Mouse (Mus musculus) forebrain, postnatal 0 days (tissue): Measurements from ENCODE around the gene Mindy1. TPM values are rescaled to one million over a fixed set of nuclear protein-coding genes. Genes with fewer than 3 reads are reported as not detected.
A peak's percentile ranks its signal among the peaks of the same experiment; 100 is the strongest.

ENCODE experiments used
- ATAC-seq: fragments of 200-750 bp; cut with Nextera tagmentation; 2 replicates; pipeline ENCODE4 v1.8.0; 2017; ENCODE audit warnings: mild to moderate bottlenecking, moderate library complexity
- DNase-seq: peaks from one replicate; pipeline ENCODE4 v3.0.0-alpha.2; 2015
- H3K27ac ChIP-seq: fragments of 300-500 bp; sonication (generic); 2 replicates; pipeline ENCODE4 v1.5.1; 2014; ENCODE audit warnings: low read depth, mild to moderate bottlenecking, antibody characterized with exemption, low read length, moderate library complexity, mixed read lengths
- H3K27me3 ChIP-seq: fragments of 300-500 bp; sonication (generic); 2 replicates; pipeline ENCODE4 v1.6.1; 2014; ENCODE audit warnings: mild to moderate bottlenecking, low read length, mixed read lengths; ENCODE audit not compliant: insufficient read depth
- H3K36me3 ChIP-seq: fragments of 300-500 bp; sonication (generic); 2 replicates; pipeline ENCODE4 v1.6.1; 2014; ENCODE audit warnings: mild to moderate bottlenecking, moderate library complexity; ENCODE audit not compliant: insufficient read depth
- H3K4me1 ChIP-seq: fragments of 300-500 bp; sonication (generic); 2 replicates; pipeline ENCODE4 v1.6.1; 2014; ENCODE audit warnings: antibody characterized with exemption; ENCODE audit not compliant: insufficient read depth
- H3K4me2 ChIP-seq: fragments of 300-500 bp; sonication (generic); 2 replicates; pipeline ENCODE4 v1.6.1; 2014; ENCODE audit warnings: low read depth, mild to moderate bottlenecking, moderate library complexity
- H3K4me3 ChIP-seq: fragments of 300-500 bp; sonication (generic); 2 replicates; pipeline ENCODE4 v1.5.1; 2014; ENCODE audit warnings: low read depth, low read length, mixed read lengths
- H3K9ac ChIP-seq: fragments of 300-500 bp; sonication (generic); 2 replicates; pipeline ENCODE4 v1.6.1; 2014; ENCODE audit warnings: mild to moderate bottlenecking
- H3K9me3 ChIP-seq: fragments of 300-500 bp; sonication (generic); 2 replicates; pipeline ENCODE4 v1.6.1; 2016; ENCODE audit warnings: low read length
- CTCF ChIP-seq: sonication (generic); IDR thresholded peaks from 2 replicates; pipeline ENCODE4 v1.5.1; 2016; ENCODE audit warnings: antibody characterized with exemption, control low read depth, low read depth
- WGBS: fragments of 180-500 bp; shearing (Covaris S2); extraction: QIAGEN DNeasy Blood & Tissue Kit; methylation state at CpG from one replicate; pipeline ENCODE4 v1.1.7; 2014; 5-methylcytosine and 5-hydroxymethylcytosine counted together
- polyA plus RNA-seq: library from polyadenylated mRNA; unstranded; fragments of >200 nt; fragmentation: Nextera tagmentation; extraction: Ambion mirVana; gene quantifications from 2 replicates; pipeline ENCODE4 v1.2.1, GENCODE M21; 2015
- total RNA-seq: library from RNA; depleted of rRNA; stranded (reverse); fragments of >200 nt; gene quantifications from 2 replicates; pipeline ENCODE4 v1.2.3, GENCODE M21; 2014

Gene Mindy1
- total and polyA plus RNA-seq, 2 experiments from 2014 or later, result 35.4 to 38.9 TPM

- TF ChIP-seq CTCF, result no peak
- ATAC-seq (no peak), DNase-seq (no peak)
- Histone ChIP-seq H3K27me3 (no peaks in the 10 kb centered on the region), H3K9ac (no peak within 1 kb of the TSS), H3K4me1 (no peaks in the 10 kb centered on the region), H3K27ac (no peak within 1 kb of the TSS), H3K9me3 (no peaks in the 10 kb centered on the region), H3K4me3 (no peak within 1 kb of the TSS), H3K4me2 (no peak within 1 kb of the TSS), H3K36me3 (peaks cover 29% of the 10 kb centered on the region)
- 58% methylated on average over 7 of the region's 7 CpGs for WGBS
Observed at GRCm38 (mm10) chr3:95250783-95251424, 30.2 kb upstream of the Mindy1 start, which contains the start of gene Bnipl. Gene Bnipl (minus strand): TSS chr3:95251193.

GRCm38 (mm10) chr3:95256931-95257330 is 24.2 kb upstream of the Mindy1 start:
- 84% methylated on average over 5 of the region's 5 CpGs for WGBS
- Histone ChIP-seq H3K9ac (no peak overlapping the region), H3K27ac (no peak overlapping the region), H3K4me1 (no peaks in the 10 kb centered on the region), H3K4me2 (no peak overlapping the region), H3K36me3 (peaks cover 67% of the 10 kb centered on the region), H3K9me3 (no peaks in the 10 kb centered on the region), H3K4me3 (no peak overlapping the region), H3K27me3 (no peaks in the 10 kb centered on the region)
- no peak for ATAC-seq
- no peak for TF ChIP-seq CTCF
- DNase-seq, result no peak

- H3K9me3 ChIP-seq, result no peaks in the 10 kb centered on the region
- H3K4me2 ChIP-seq, result no peak overlapping the region
- H3K27ac ChIP-seq, result no peak overlapping the region
- ATAC-seq (no peak), DNase-seq (no peak)
- H3K36me3 ChIP-seq, result peaks cover 63% of the 10 kb centered on the region
- no peak overlapping the region for H3K9ac ChIP-seq
- TF ChIP-seq CTCF, result no peak
- no peaks in the 10 kb centered on the region for H3K27me3 ChIP-seq
- H3K4me3 ChIP-seq, result no peak overlapping the region
- WGBS, result 97% methylated on average over 4 of the region's 4 CpGs
- H3K4me1 ChIP-seq, result no peaks in the 10 kb centered on the region
Observed at GRCm38 (mm10) chr3:95261975-95262374, 19.2 kb upstream of the Mindy1 start.

GRCm38 (mm10) chr3:95263089-95263739 is 17.9 kb upstream of the Mindy1 start:
- H3K4me2 ChIP-seq, result no peak overlapping the region
- DNase-seq (peak; percentile 40), ATAC-seq (no peak)
- H3K27ac ChIP-seq, result no peak overlapping the region
- no peak overlapping the region for H3K9ac ChIP-seq
- no peaks in the 10 kb centered on the region for H3K27me3 ChIP-seq
- H3K36me3 ChIP-seq, result peaks cover 62% of the 10 kb centered on the region
- TF ChIP-seq CTCF, result peak; percentile 68
- H3K9me3 ChIP-seq, result no peaks in the 10 kb centered on the region
- 55% methylated on average over 11 of the region's 11 CpGs for WGBS
- H3K4me3 ChIP-seq, result no peak overlapping the region
- no peaks in the 10 kb centered on the region for H3K4me1 ChIP-seq

GRCm38 (mm10) chr3:95264724-95265123 is 16.4 kb upstream of the Mindy1 start:
- no peaks in the 10 kb centered on the region for H3K4me1 ChIP-seq
- TF ChIP-seq CTCF, result no peak
- WGBS, result 71% methylated on average over 1 of the region's 1 CpGs
- DNase-seq, result peak; percentile 50
- no peak overlapping the region for H3K4me2 ChIP-seq
- H3K36me3 ChIP-seq, result peaks cover 56% of the 10 kb centered on the region
- H3K9ac ChIP-seq, result no peak overlapping the region
- ATAC-seq, result peak; percentile 49; the same call in 1 of the 2 replicates
- H3K4me3 ChIP-seq, result no peak overlapping the region
- H3K9me3 ChIP-seq, result no peaks in the 10 kb centered on the region
- H3K27me3 ChIP-seq, result no peaks in the 10 kb centered on the region
- peak overlapping the region; percentile 59; the same call in 1 of the 2 replicates for H3K27ac ChIP-seq

GRCm38 (mm10) chr3:95266052-95266451 is 15.1 kb upstream of the Mindy1 start:
- Histone ChIP-seq H3K4me1 (no peaks in the 10 kb centered on the region), H3K9ac (no peak overlapping the region), H3K36me3 (peaks cover 49% of the 10 kb centered on the region), H3K27ac (no peak overlapping the region), H3K4me3 (no peak overlapping the region), H3K4me2 (no peak overlapping the region), H3K9me3 (no peaks in the 10 kb centered on the region), H3K27me3 (no peaks in the 10 kb centered on the region)
- DNase-seq, result no peak
- no peak for ATAC-seq
- no peak for TF ChIP-seq CTCF
- WGBS, result 98% methylated on average over 3 of the region's 3 CpGs

- H3K27ac ChIP-seq, result no peak overlapping the region
- peaks cover 37% of the 10 kb centered on the region for H3K36me3 ChIP-seq
- TF ChIP-seq CTCF, result no peak
Observed at GRCm38 (mm10) chr3:95267855-95268254, 13.3 kb upstream of the Mindy1 start.

More at GRCm38 (mm10) chr3:95267855-95268254, 13.3 kb upstream of the Mindy1 start:
- H3K27me3 ChIP-seq, result no peaks in the 10 kb centered on the region
- H3K4me1 ChIP-seq, result no peaks in the 10 kb centered on the region
- H3K9ac ChIP-seq, result no peak overlapping the region
- no peak overlapping the region for H3K4me2 ChIP-seq
- DNase-seq (no peak), ATAC-seq (no peak)
- H3K9me3 ChIP-seq, result no peaks in the 10 kb centered on the region
- H3K4me3 ChIP-seq, result no peak overlapping the region
